23 mouse cellular contexts compared by ENCODE assay signal in genomic region chr4:150950972-150951371, GRCm38 (mm10). TPM values are rescaled to one million over a fixed set of nuclear protein-coding genes. Genes with fewer than 3 reads are reported as not detected.
"Had no signal": no experiment of that assay in that cellular context is flagged by ENCODE, and none has a peak within 500 bp of the region (broad histone marks: within the 10 kb centered on the region; RNA-seq: fewer than 3 reads in every experiment).

No protein-coding gene starts in this region.

- H3K27me3 ChIP-seq: midbrain, embryonic 12.5 days; neural tube, embryonic 12.5 days; stomach, embryonic 15.5 days had no signal

- H3K4me2 ChIP-seq: lung, embryonic 14.5 days; midbrain, embryonic 12.5 days; neural tube, embryonic 12.5 days; stomach, embryonic 15.5 days had no signal

- ATAC-seq: midbrain, embryonic 16.5 days had no signal

- H3K4me1 ChIP-seq: midbrain, embryonic 12.5 days; neural tube, embryonic 12.5 days; stomach, embryonic 15.5 days had no signal

- H3K27ac ChIP-seq: midbrain, embryonic 10.5 days; midbrain, embryonic 12.5 days; neural tube, embryonic 12.5 days; stomach, embryonic 15.5 days; stomach, postnatal 0 days had no signal

- H3K4me3 ChIP-seq: midbrain, embryonic 10.5 days; midbrain, embryonic 12.5 days; myocyte; neural tube, embryonic 12.5 days; stomach, embryonic 15.5 days had no signal

- H3K36me3 ChIP-seq: midbrain, embryonic 10.5 days; midbrain, embryonic 12.5 days; neural tube, embryonic 12.5 days; stomach, embryonic 15.5 days had no signal

- DNase-seq: lung, adult 18-20 months; lung, embryonic 14.5 days; lung, postnatal 10 days; lung, postnatal 4 days; midbrain, embryonic 14.5 days; right cerebral cortex, postnatal 14 days; thymus, adult 2 months; thymus, postnatal 25 days; thymus, postnatal 4 days had no signal

- H3K9ac ChIP-seq: lung, embryonic 14.5 days; midbrain, embryonic 12.5 days; neural tube, embryonic 12.5 days; stomach, embryonic 15.5 days had no signal

- H3K9me3 ChIP-seq: midbrain, embryonic 10.5 days; midbrain, embryonic 12.5 days; neural tube, embryonic 12.5 days; stomach, embryonic 15.5 days had no signal

RNA-seq across cellular contexts. Expression of gene Uts2, which starts 45.9 kb away (rescaled TPM):
- total RNA-seq: megakaryocyte, adult 5-6 weeks; megakaryocyte-erythroid progenitor cell, adult 5-6 weeks; neutrophil, adult 5-6 weeks had no signal
- polyA plus RNA-seq: lung, embryonic 14.5 days; lung, embryonic 16.5 days; midbrain, embryonic 10.5 days; midbrain, embryonic 12.5 days; midbrain, embryonic 14.5 days; midbrain, embryonic 16.5 days; myocyte; spleen, adult 2 months; stomach, embryonic 15.5 days; testis, adult 2 months; urinary bladder, adult 2 months had no signal
